Mouse (Mus musculus): ENCODE measurements at regions not wholly inside any gene's neighbourhood (a gene's known extent, or its start where the extent isn't known, plus 50 kb on each side); places are given as distances from the start of the nearest gene placed in this dataset.
"Not testable (repeated sequence)": the region's sequence is repeated elsewhere in the genome, so short reads cannot be mapped to it uniquely, and the experiment has no call there.

DNA sequence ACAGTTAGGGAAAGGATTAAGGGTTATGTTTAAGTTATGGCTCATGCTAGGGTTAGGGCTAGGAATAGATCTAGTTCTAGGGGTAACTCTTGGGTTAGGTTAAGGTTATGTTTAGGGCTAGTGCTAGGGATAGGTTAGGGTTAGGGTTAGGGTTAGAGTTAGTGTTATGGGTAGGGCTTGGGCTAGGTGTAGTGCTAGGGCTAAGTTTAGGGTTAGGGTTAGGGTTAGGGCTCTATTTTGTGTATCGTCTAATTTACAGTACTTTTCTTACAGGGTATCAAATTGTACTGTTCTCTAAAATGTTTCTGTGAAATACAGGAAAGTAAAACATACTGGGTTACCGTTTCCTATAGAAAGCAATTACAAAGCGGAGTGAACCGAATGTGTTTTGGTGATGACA, 64.8 kb downstream of the Ptchd3 start:
- DNase-seq, result no peak

DNA sequence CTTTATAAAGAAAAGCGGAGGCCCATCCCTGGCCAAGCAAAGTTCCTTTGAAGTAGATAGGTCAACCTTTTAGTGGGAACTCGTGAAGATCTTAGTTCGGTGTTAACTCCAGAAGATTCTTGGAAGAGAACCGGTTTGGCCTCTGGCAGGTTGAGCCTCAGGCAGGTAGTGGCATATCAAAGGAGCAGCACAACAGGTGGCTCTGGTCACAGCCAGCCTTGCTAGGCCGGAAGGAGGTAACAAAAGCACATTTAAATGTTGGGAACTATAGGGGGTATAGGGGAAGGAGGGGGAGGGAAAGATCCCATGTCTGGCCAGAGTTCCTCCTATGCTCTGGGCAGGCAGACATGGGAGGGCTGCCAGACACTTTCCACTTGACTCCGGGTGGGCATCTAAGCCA, 74.3 kb downstream of the Ptchd3 start:
- DNase-seq, result not testable (repeated sequence)

DNA sequence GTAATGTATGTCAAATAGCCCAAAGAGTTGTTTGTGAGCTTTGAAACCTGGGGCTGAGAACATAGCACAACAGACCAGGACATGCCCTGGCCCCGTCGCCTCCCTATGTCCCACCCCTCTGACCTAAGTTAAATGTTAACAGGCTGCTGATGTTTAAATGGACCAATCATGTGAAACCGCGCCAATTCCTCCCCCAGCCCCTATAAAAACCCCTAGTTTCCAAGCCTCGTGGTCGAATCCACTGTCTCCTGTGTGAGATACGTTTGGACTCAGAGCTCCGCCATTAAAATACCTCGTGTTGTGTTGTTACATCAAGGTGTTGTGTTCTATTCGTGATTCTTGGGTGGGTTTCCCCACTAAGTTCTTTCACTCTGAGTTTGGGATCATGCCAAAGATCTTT, 94.6 kb downstream of the Ptchd3 start:
- DNase-seq, result not testable (repeated sequence)

GRCm38 (mm10) chr11:121925043-121925442, 95.0 kb downstream of the Ptchd3 start:
- DNase-seq, result not testable (repeated sequence)

- not testable (repeated sequence) for DNase-seq
These were observed 121.7 kb downstream of the Ptchd3 start for GRCm38 (mm10) chr11:121951726-121952125.

DNA sequence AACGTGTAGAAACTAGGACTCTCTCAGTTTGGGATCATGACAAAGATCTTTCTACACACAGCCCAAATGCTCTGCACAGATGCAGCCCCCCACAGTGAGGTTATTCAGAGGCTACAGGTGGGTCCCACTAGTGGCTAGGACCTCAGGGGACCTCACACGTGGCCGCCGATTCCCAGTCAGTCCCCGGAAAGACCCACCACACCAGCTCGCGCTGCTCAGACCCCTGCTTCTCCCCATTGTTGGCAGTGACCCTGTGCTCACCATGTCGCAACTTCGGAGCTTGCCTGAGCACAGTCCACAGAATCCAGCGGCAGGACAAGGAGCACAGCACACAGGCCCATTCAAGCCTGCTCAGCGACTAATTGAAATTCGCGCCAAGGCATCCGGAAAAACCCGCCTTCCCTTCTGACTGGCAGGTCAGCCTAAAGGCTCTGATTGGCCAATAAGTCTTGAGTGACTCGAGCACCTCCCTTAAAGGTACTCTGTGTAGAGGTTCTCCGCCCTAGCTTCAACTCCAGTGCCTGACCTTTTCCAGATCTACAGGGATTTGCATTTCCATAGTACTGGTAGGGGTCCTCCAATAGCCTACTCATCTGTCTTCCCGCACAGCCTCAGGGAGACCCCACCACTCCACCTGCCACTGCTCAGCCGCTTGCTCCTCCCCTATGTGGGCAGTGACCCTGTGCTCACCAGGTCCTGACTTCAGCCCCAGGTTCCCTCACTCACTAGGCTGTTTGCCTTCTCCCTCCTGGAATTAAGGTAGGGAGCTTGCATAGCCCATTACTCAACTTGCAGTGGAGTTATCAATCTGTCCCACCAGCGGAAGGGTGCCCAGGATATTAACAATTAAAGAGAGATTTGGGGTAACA, 126.6 kb downstream of the Ptchd3 start:
- DNase-seq, result peak; percentile 10

- DNase-seq, result not testable (repeated sequence)
These were observed 128.7 kb downstream of the Ptchd3 start for GRCm38 (mm10) chr11:121958735-121959134.

DNA sequence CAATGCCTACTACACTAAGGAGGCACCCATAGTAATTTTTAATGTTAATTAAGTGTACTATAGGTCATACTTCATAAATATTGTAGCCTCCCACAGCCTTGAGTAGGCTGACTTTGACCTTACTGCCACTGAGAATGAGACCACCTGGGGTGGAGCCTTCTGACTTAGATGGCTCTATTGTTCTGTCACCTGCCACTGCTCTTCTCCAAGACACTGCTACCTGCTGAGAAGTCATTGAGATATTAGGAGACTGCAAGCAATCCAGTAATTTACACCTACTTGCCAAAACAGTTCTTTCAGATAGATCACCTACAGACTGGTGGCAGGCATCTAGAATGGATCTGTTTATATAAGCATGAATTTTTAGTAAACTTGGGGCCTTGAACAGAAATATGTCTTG, 134.1 kb downstream of the Ptchd3 start:
- DNase-seq, result not testable (repeated sequence)

DNA sequence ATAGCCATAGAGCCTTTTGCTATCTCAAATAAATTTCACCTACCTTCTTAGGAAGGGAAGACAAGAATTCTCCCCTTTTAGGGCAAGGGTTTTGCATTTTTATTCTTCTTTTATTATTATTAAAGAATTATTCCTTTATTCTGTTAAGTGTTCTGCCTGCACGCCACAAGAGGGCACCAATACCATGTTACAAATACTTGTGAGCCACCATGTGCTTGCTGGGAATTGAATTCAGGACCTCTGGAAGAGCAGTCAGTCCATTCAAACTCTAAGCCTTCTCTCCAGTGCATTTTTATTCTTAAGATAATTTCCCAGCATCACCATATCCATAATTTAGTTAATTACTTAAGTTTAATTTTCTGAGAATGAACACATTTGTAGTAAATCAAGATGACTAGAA, 135.9 kb downstream of the Ptchd3 start:
- DNase-seq, result peak; percentile 11

Data from thymus, postnatal 4 days (tissue).